Mouse (Mus musculus) urinary bladder, postnatal 4 days (tissue): ENCODE data around the gene Inpp4b.

Source experiments
- DNase-seq, 2 experiments: peaks; one replicate each; pipeline ENCODE4 v3.0.0; 2021 to 2022; ENCODE audit warnings: low spot score in 2 of 2

The Inpp4b gene

GRCm38 (mm10) chr8:81466776-81467175 lies 124.4 kb downstream of the Inpp4b start:
- DNase-seq = no peak

GRCm38 (mm10) chr8:81478674-81479073 lies 136.3 kb downstream of the Inpp4b start:
- DNase-seq = no peak

- no peak for DNase-seq
Measured at GRCm38 (mm10) chr8:81483834-81484233, 141.5 kb downstream of the Inpp4b start.

GRCm38 (mm10) chr8:81485626-81486025 lies 143.3 kb downstream of the Inpp4b start:
- no peak for DNase-seq

- DNase-seq = no peak
Measured at GRCm38 (mm10) chr8:81489894-81490661, 147.7 kb downstream of the Inpp4b start.

- DNase-seq = no peak
Measured at GRCm38 (mm10) chr8:81491097-81491705, 148.8 kb downstream of the Inpp4b start.

GRCm38 (mm10) chr8:81491706-81492204 lies 149.4 kb downstream of the Inpp4b start:
- DNase-seq = no peak

GRCm38 (mm10) chr8:81494823-81495222 lies 152.5 kb downstream of the Inpp4b start:
- DNase-seq = no peak

- DNase-seq = no peak
Measured at GRCm38 (mm10) chr8:81497646-81498045, 155.3 kb downstream of the Inpp4b start.

GRCm38 (mm10) chr8:81502216-81502615 lies 159.9 kb downstream of the Inpp4b start:
- DNase-seq = no peak

- no peak for DNase-seq
Measured at GRCm38 (mm10) chr8:81502982-81503381, 160.6 kb downstream of the Inpp4b start.

- DNase-seq = no peak
Measured at GRCm38 (mm10) chr8:81512826-81513225, 170.5 kb downstream of the Inpp4b start.

- no peak for DNase-seq
Measured at GRCm38 (mm10) chr8:81514425-81514824, 172.1 kb downstream of the Inpp4b start.

GRCm38 (mm10) chr8:81522085-81522484 lies 179.7 kb downstream of the Inpp4b start:
- DNase-seq = no peak

- DNase-seq = no peak
Measured at GRCm38 (mm10) chr8:81524561-81524960, 182.2 kb downstream of the Inpp4b start.

GRCm38 (mm10) chr8:81527661-81528060 lies 185.3 kb downstream of the Inpp4b start:
- DNase-seq = no peak

GRCm38 (mm10) chr8:81538310-81538709 lies 196.0 kb downstream of the Inpp4b start:
- DNase-seq = no peak

- DNase-seq = no peak
Measured at GRCm38 (mm10) chr8:81558550-81558949, 216.2 kb downstream of the Inpp4b start.

- no peak for DNase-seq
Measured at GRCm38 (mm10) chr8:81562405-81562804, 220.0 kb downstream of the Inpp4b start.

GRCm38 (mm10) chr8:81565484-81565883 lies 223.1 kb downstream of the Inpp4b start:
- no peak for DNase-seq

- no peak for DNase-seq
Measured at GRCm38 (mm10) chr8:81572319-81573104, 230.2 kb downstream of the Inpp4b start.

- DNase-seq = no peak
Measured at GRCm38 (mm10) chr8:81575268-81575917, 233.0 kb downstream of the Inpp4b start.
